Mouse (Mus musculus): Measurements from ENCODE around the gene Stx17. TPM values are rescaled to one million over a fixed set of nuclear protein-coding genes. Genes with fewer than 3 reads are reported as not detected.

Gene Stx17
- 1 to 10 TPM; 1.3 to 9.3 TPM for polyA plus RNA-seq (2012; fragmentation: generic; extraction: Trizol)

GRCm38 (mm10) chr4:48124773-48125469, at the start of gene Stx17:
Gene Stx17 (plus strand): TSS chr4:48124915.

Other genes starting within 250 kb of the Stx17 start
- gene Nr4a3, start 79.8 kb upstream of the Stx17 start, polyA plus RNA-seq (2012; fragmentation: generic; extraction: Trizol): under 1 TPM; 0.01 to 0.02 TPM
- gene Erp44, start 154.6 kb downstream of the Stx17 start, polyA plus RNA-seq (2012; fragmentation: generic; extraction: Trizol): 10 to 100 TPM; 15.4 to 34.4 TPM
- gene Invs, start 154.8 kb downstream of the Stx17 start, polyA plus RNA-seq (2012; fragmentation: generic; extraction: Trizol): 1 to 10 TPM in 1 of 2 experiments, under 1 TPM in 1; 0.59 to 7.4 TPM

All from C3H10T1/2 (cell line).